Mouse (Mus musculus) C2C12 (cell line): ENCODE measurements around the gene Nup85.
"Not testable (repeated sequence)": the region's sequence is repeated elsewhere in the genome, so short reads cannot be mapped to it uniquely, and the experiment has no call there.

Experiments used
- CEBPB ChIP-seq: IDR thresholded peaks from one replicate; pipeline ENCODE4 v1.6.1; 2011; ENCODE audit warnings: low read depth, mild to moderate bottlenecking, control low read depth, moderate library complexity
- CTCF ChIP-seq: IDR thresholded peaks from one replicate; pipeline ENCODE4 v1.5.1; 2011; ENCODE audit not compliant: control insufficient read depth, insufficient read depth, insufficient read length
- MAX ChIP-seq: IDR thresholded peaks from one replicate; pipeline ENCODE4 v1.6.1; 2011; ENCODE audit warnings: mild to moderate bottlenecking, control low read depth
- MYOD1 ChIP-seq: IDR thresholded peaks from one replicate; pipeline ENCODE4 v1.6.1; 2011; ENCODE audit warnings: low read depth; ENCODE audit not compliant: control insufficient read depth, insufficient read length
- USF1 ChIP-seq: IDR thresholded peaks from one replicate; pipeline ENCODE4 v1.6.1; 2011; ENCODE audit warnings: low read depth, mild to moderate bottlenecking, control low read depth, moderate library complexity

GRCm38 (mm10) chr11:115526446-115526845 is 37.8 kb upstream of the Nup85 start:
- not testable (repeated sequence) for TF ChIP-seq MAX, CTCF, MYOD1, USF1, CEBPB
